Comparison of ENCODE assay signal across 15 mouse cellular contexts in the genomic region with DNA sequence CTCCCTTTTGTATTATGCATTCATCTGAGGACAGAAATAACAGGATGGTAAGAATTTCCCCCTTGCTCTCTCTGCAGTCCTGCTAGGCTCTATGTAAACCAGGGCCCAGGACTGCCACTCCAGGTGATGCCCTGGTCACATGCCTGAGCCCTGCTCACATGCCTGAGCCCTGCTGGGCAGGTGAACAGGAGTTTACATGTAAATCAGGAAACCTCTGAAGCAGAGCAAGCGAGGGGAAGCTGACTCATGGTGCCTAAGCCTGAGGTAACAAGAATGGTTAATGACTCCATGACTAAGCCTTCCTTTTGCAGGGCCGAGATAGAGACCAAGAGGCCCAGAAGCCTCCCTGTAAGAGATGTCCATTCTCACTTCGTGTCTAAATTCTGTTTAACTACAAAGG. TPM values are rescaled to one million over a fixed set of nuclear protein-coding genes. Genes with fewer than 3 reads are reported as not detected.
DNase-seq lines count a peak whose midpoint lies in the region; ATAC-seq and TF ChIP-seq lines count a peak whose summit lies in the region.
"Had no signal": no experiment of that assay in that cellular context is flagged by ENCODE, and none has a peak within 500 bp of the region (broad histone marks: within the 10 kb centered on the region; RNA-seq: fewer than 3 reads in every experiment).

No protein-coding gene starts in this region.

- no peak overlapping the region for H3K4me3 ChIP-seq in left cerebral cortex, adult 2 months
- H3K4me3 ChIP-seq: forebrain, embryonic 10.5 days; limb, embryonic 15.5 days; lung, embryonic 15.5 days; midbrain, embryonic 10.5 days had no signal

- TF ChIP-seq CTCF in left cerebral cortex, adult 2 months (IDR thresholded peaks at IDR 0.05): no peak

- DNase-seq in heart, adult 11 months: peak; percentile 81
- no peak for DNase-seq in heart, postnatal 25 days (ENCODE audit: low spot score)
- peak; percentile 41 for DNase-seq in A20 (ENCODE audit: low read depth, low spot score)
- peak; percentile 68 for DNase-seq in kidney, postnatal 14 days
- DNase-seq in left cerebral cortex, adult 2 months (ENCODE audit: extremely low spot score in 1 of 2, low spot score in 2 of 2): no peak
- no peak for DNase-seq in cerebellum, adult 11-12 months
- DNase-seq in heart, adult 9 months (ENCODE audit: low spot score in 2 of 2): no peak
- DNase-seq: cerebellum, postnatal 10 days; heart, adult 18-20 months had no signal

- intact Hi-C loops in heart, postnatal 25 days (cut with DNase I): no loop called here
- intact Hi-C loops in left cerebral cortex, adult 2 months (cut with DNase I): no loop called here

- peak; percentile 18 to 22; a peak in 1 of 4 replicates for ATAC-seq in hematopoietic stem cell, adult 5-6 weeks (replicated peaks in 1 of 2; ENCODE audit: insufficient read depth in 1 of 2, low FRiP score in 2 of 2, low TSS enrichment in 1 of 2, low read depth in 1 of 2, poor library complexity in 2 of 2, severe bottlenecking in 2 of 2)
- ATAC-seq: CD4-positive, CD25-positive, alpha-beta regulatory T cell, adult 4 months had no signal

- H3K27ac ChIP-seq in left cerebral cortex, adult 2 months: no peak overlapping the region
- H3K27ac ChIP-seq: forebrain, embryonic 10.5 days; limb, embryonic 15.5 days; lung, embryonic 15.5 days; midbrain, embryonic 10.5 days had no signal

RNA-seq across cellular contexts. Expression of gene Wwtr1, which starts 20.1 kb away (rescaled TPM):
- total RNA-seq in heart, postnatal 25 days (2021): 10 to 100 TPM; 57.9 to 61.6 TPM
- total RNA-seq in hematopoietic stem cell, adult 5-6 weeks (2017): 0.56 and 0.99 TPM in 2 replicates
- 10 to 100 TPM; 12.0 to 12.4 TPM for total RNA-seq in left cerebral cortex, adult 2 months (2021)

Comparison
In these comparisons a context has a peak if more than half of its experiments do, and no peak if none do; other contexts are left out.
1. DNase-seq: peak in heart, adult 11 months (single experiment), A20 (single experiment) and kidney, postnatal 14 days (single experiment); none in heart, postnatal 25 days (single experiment), left cerebral cortex, adult 2 months (0 of 2), cerebellum, adult 11-12 months (single experiment) and heart, adult 9 months (0 of 2).
2. RNA of gene Wwtr1, which starts 20.1 kb away (total RNA-seq): 57.9 to 61.6 TPM in heart, postnatal 25 days; 12.0 to 12.4 TPM in left cerebral cortex, adult 2 months and 0.56 to 0.99 TPM in hematopoietic stem cell, adult 5-6 weeks; every median in the first group is over 4 times any median in the second.